Mouse (Mus musculus) cerebellum, postnatal 10 days (tissue): ENCODE measurements around the gene Robo1.

Experiments used
- DNase-seq, 2 experiments: peaks; one replicate each; pipeline ENCODE4 v3.0.0; 2021; ENCODE audit warnings: mixed read lengths in 2 of 2

The Robo1 gene

GRCm38 (mm10) chr16:72678947-72679558 lies 370.9 kb downstream of the Robo1 start:
- DNase-seq = no peak

GRCm38 (mm10) chr16:72685604-72686479 lies 377.7 kb downstream of the Robo1 start:
- no peak for DNase-seq

GRCm38 (mm10) chr16:72686480-72687053 lies 378.5 kb downstream of the Robo1 start:
- DNase-seq = no peak

GRCm38 (mm10) chr16:72687651-72688050 lies 379.5 kb downstream of the Robo1 start:
- DNase-seq = no peak

- no peak for DNase-seq
Measured at GRCm38 (mm10) chr16:72688185-72688681, 380.1 kb downstream of the Robo1 start.

GRCm38 (mm10) chr16:72691909-72692308 lies 383.8 kb downstream of the Robo1 start:
- DNase-seq = peak; percentile 20 to 34

- no peak for DNase-seq
Measured at GRCm38 (mm10) chr16:72693446-72694274, 385.6 kb downstream of the Robo1 start.

- DNase-seq = no peak
Measured at GRCm38 (mm10) chr16:72694787-72695186, 386.7 kb downstream of the Robo1 start.

GRCm38 (mm10) chr16:72699238-72700006 lies 391.3 kb downstream of the Robo1 start:
- peak; percentile 20 for DNase-seq

- no peak for DNase-seq
Measured at GRCm38 (mm10) chr16:72700297-72700696, 392.2 kb downstream of the Robo1 start.

- DNase-seq = no peak
Measured at GRCm38 (mm10) chr16:72703486-72703885, 395.4 kb downstream of the Robo1 start.

- no peak for DNase-seq
Measured at GRCm38 (mm10) chr16:72705851-72706250, 397.7 kb downstream of the Robo1 start.

GRCm38 (mm10) chr16:72708526-72708925 lies 400.4 kb downstream of the Robo1 start:
- no peak for DNase-seq

- peak in 1 of 2 experiments; percentile 18 for DNase-seq
Measured at GRCm38 (mm10) chr16:72717118-72717802, 409.2 kb downstream of the Robo1 start.

- no peak for DNase-seq
Measured at GRCm38 (mm10) chr16:72719063-72719462, 411.0 kb downstream of the Robo1 start.

GRCm38 (mm10) chr16:72720979-72721378 lies 412.9 kb downstream of the Robo1 start:
- no peak for DNase-seq

- DNase-seq = no peak
Measured at GRCm38 (mm10) chr16:72721713-72722481, 413.8 kb downstream of the Robo1 start.

- no peak for DNase-seq
Measured at GRCm38 (mm10) chr16:72734234-72734633, 426.1 kb downstream of the Robo1 start.

- no peak for DNase-seq
Measured at GRCm38 (mm10) chr16:72735175-72735574, 427.1 kb downstream of the Robo1 start.

- DNase-seq = no peak
Measured at GRCm38 (mm10) chr16:72735588-72735987, 427.5 kb downstream of the Robo1 start.
